Mouse (Mus musculus) bone marrow, adult 2 months (tissue): ENCODE measurements at regions not wholly inside any gene's neighbourhood (a gene's known extent, or its start where the extent isn't known, plus 50 kb on each side); places are given as distances from the start of the nearest gene placed in this dataset.

ENCODE experiments used
- CTCF ChIP-seq: fragments of 200-500 bp; IDR thresholded peaks from 2 replicates; pipeline ENCODE4 v1.5.1; 2011; ENCODE audit warnings: low read length, control low read depth; ENCODE audit not compliant: control insufficient read depth, insufficient read depth
- POLR2A ChIP-seq: fragments of 200-500 bp; IDR thresholded peaks from 2 replicates; pipeline ENCODE4 v1.6.1; 2011; ENCODE audit warnings: low read depth, mild to moderate bottlenecking, control low read depth, low read length, borderline replicate concordance; ENCODE audit not compliant: control insufficient read depth

- no peak for TF ChIP-seq POLR2A
- no peak for TF ChIP-seq CTCF
These were observed 102.3 kb downstream of the Gm815 start for GRCm38 (mm10) chr19:26987909-26988456.
